Mouse (Mus musculus) lung, embryonic 16.5 days (tissue): Measurements from ENCODE around the gene Fastk. TPM values are rescaled to one million over a fixed set of nuclear protein-coding genes. Genes with fewer than 3 reads are reported as not detected.
A peak's percentile ranks its signal among the peaks of the same experiment; 100 is the strongest.

Experiments used
- ATAC-seq: fragments of 200-750 bp; cut with Nextera tagmentation; 2 replicates; pipeline ENCODE4 v1.8.0; 2017; ENCODE audit warnings: low read depth, mild to moderate bottlenecking, moderate library complexity
- H3K27ac ChIP-seq: fragments of 300-500 bp; sonication (generic); 2 replicates; pipeline ENCODE4 v1.5.1; 2014; ENCODE audit warnings: mild to moderate bottlenecking, control low read depth, low read length
- H3K27me3 ChIP-seq: fragments of 300-500 bp; sonication (generic); 2 replicates; pipeline ENCODE4 v1.6.1; 2014; ENCODE audit warnings: low read depth, low read length, mixed read lengths; ENCODE audit not compliant: control insufficient read depth, insufficient read depth
- H3K36me3 ChIP-seq: fragments of 300-500 bp; sonication (generic); 2 replicates; pipeline ENCODE4 v1.6.1; 2014; ENCODE audit warnings: low read length; ENCODE audit not compliant: control insufficient read depth, insufficient read depth
- H3K4me1 ChIP-seq: fragments of 300-500 bp; sonication (generic); replicated peaks from 2 replicates; pipeline ENCODE4 v1.6.1; 2014; ENCODE audit warnings: low read length, mixed read lengths; ENCODE audit not compliant: control insufficient read depth, insufficient read depth
- H3K4me2 ChIP-seq: fragments of 300-500 bp; sonication (generic); 2 replicates; pipeline ENCODE4 v1.6.1; 2014; ENCODE audit warnings: low read depth, low read length, control low read depth
- H3K4me3 ChIP-seq: fragments of 300-500 bp; sonication (generic); 2 replicates; pipeline ENCODE4 v1.5.1; 2014; ENCODE audit warnings: mild to moderate bottlenecking, low read length, control low read depth
- H3K9ac ChIP-seq: fragments of 300-500 bp; sonication (generic); 2 replicates; pipeline ENCODE4 v1.6.1; 2014; ENCODE audit warnings: low read length, control low read depth
- H3K9me3 ChIP-seq: fragments of 300-500 bp; sonication (generic); 2 replicates; pipeline ENCODE4 v1.6.1; 2016; ENCODE audit warnings: low read length; ENCODE audit not compliant: control insufficient read depth
- WGBS: fragments of 180-500 bp; shearing (Covaris S2); extraction: QIAGEN DNeasy Blood & Tissue Kit; methylation state at CpG from one replicate; pipeline ENCODE4 v1.1.7; 2014; 5-methylcytosine and 5-hydroxymethylcytosine counted together
- polyA plus RNA-seq: library from polyadenylated mRNA; unstranded; fragments of >200 nt; fragmentation: Nextera tagmentation; extraction: Ambion mirVana; gene quantifications from 2 replicates; pipeline ENCODE4 v1.2.1, GENCODE M21; 2015

Fastk gene
- polyA plus RNA-seq, 1 experiment from 2014 or later, result 96.6 TPM

GRCm38 (mm10) chr5:24446630-24447029 is 1.5 kb upstream of the Fastk start:
- Histone ChIP-seq H3K9ac (no peak overlapping the region), H3K4me3 (no peak overlapping the region), H3K27me3 (no peaks in the 10 kb centered on the region), H3K27ac (no peak overlapping the region), H3K4me2 (no peak overlapping the region), H3K9me3 (no peaks in the 10 kb centered on the region), H3K4me1 (peaks cover 33% of the 10 kb centered on the region), H3K36me3 (peaks cover 2% of the 10 kb centered on the region; the same call in 1 of the 2 replicates)
- ATAC-seq, result no peak
- WGBS, result 90% methylated on average over 7 of the region's 7 CpGs

DNA sequence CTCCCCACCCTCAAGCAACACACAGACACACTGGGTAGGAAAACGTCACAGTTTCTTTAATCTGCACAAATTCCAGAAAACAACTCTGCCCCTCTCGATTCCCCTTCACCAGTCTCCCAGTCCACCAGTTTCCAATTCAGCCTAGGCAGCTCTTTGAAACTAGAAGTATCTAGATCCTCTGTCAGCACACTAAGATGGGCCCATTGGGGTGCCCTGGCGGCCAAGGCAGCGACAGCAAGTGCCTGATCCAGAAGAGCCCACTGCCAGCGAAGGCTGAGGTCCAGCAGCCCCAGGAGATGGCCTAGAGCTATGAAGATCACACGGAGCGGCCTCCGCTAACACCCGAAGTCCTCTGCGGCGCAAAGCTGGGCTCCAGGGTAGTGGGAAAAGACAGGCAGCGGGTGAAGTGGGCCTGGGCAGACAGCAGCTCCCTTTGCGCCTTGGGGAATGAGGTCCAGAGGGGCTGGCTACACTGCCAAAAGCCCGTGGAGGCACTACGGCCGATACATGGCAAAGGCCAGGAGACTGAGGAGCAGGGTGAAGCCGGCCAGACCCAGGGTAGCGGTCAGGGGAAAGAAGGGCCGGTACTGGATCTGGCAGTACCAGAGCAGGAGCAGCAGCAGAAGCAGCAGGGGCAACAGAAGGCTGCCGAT is 467 bp upstream of the Fastk start:
- WGBS, result 51% methylated on average over 20 of the region's 20 CpGs
- Histone ChIP-seq H3K9me3 (no peaks in the 10 kb centered on the region), H3K4me2 (peak overlapping the region; percentile 91), H3K27me3 (no peaks in the 10 kb centered on the region), H3K4me3 (peak overlapping the region; percentile 96), H3K4me1 (peaks cover 28% of the 10 kb centered on the region), H3K9ac (peak overlapping the region; percentile 98), H3K27ac (peak overlapping the region; percentile 88), H3K36me3 (peaks cover 8% of the 10 kb centered on the region; the same call in 1 of the 2 replicates)
- 0 out of 2 replicates have a peak, but pooled peaks have one; percentile 0 for ATAC-seq

DNA sequence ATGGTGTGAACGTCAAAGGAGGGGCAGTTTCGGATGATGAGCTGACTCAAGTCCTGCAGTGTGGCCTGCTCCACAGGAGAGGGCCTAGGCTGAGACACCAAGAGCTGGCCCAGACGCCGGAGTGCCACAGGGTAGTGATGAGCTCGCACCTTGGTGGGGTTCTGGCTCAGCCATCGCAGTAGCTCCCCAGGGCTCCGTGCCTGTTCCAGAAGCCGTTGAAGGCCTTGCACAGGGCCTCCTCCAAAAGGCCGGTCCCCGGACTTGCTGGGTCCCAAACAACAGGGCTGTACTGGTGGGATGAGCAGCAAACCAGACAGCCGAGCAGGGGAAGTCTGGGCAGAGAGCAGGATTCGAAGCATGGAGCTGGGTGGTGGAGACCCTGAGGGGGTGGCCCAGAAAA is 1.2 kb downstream of the Fastk start:
- Histone ChIP-seq H3K27ac (no peak overlapping the region), H3K9me3 (no peaks in the 10 kb centered on the region), H3K4me3 (peak overlapping the region; percentile 96), H3K4me2 (peak overlapping the region; percentile 91), H3K4me1 (peaks cover 28% of the 10 kb centered on the region), H3K9ac (peak overlapping the region; percentile 98), H3K27me3 (no peaks in the 10 kb centered on the region), H3K36me3 (peaks cover 18% of the 10 kb centered on the region)
- no peak for ATAC-seq
- 75% methylated on average over 12 of the region's 12 CpGs for WGBS

DNA sequence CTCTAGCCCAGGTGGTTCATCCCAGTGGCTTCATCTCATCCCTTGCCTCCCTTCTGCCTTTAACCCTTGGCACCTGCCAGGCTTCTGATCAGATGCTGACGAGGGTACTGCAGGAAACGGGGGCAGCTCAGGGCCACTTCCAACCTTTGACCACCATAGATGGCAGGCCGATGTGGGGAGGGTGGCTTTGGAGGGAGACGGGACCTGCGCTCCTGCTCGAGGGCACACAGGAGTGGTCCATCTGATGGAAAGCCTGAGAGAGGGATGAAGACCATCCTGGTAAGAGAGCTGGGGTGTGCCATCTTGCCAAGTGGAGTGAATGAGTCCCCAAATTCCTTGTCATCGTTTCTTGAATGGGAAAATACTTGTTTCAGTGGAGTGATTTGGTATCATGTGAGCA is 1.9 kb downstream of the Fastk start:
- no peak for ATAC-seq

DNA sequence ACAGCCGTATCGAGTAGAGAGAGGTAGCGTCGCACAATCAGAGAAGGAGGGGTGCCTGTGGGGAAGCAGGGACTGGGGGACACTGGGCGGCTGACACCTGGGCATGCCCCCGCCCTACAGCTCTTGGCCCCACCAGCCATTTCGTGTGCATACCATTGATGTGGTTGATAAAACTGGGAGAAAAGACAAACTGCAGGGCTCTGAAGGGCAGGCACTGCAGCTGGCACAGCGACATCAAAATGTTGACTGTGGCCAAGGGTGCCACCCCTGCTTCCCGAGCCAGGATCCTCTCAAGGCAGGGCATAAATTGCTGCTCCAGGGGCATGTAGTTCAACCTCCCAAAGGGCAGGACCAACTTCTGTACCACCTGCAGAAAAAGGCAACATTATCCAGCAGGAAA is 3.1 kb downstream of the Fastk start:
- Histone ChIP-seq H3K4me1 (peaks cover 20% of the 10 kb centered on the region), H3K9me3 (no peaks in the 10 kb centered on the region), H3K36me3 (peaks cover 26% of the 10 kb centered on the region), H3K27ac (no peak overlapping the region), H3K9ac (no peak overlapping the region), H3K4me3 (no peak overlapping the region), H3K27me3 (no peaks in the 10 kb centered on the region), H3K4me2 (no peak overlapping the region)
- no peak for ATAC-seq
- WGBS, result 81% methylated on average over 9 of the region's 9 CpGs

More for the DNA sequence above, 1.9 kb downstream of the Fastk start:
- Histone ChIP-seq H3K27me3 (no peaks in the 10 kb centered on the region), H3K9ac (no peak overlapping the region), H3K4me2 (no peak overlapping the region), H3K4me3 (no peak overlapping the region), H3K9me3 (no peaks in the 10 kb centered on the region), H3K4me1 (peaks cover 28% of the 10 kb centered on the region), H3K36me3 (peaks cover 22% of the 10 kb centered on the region), H3K27ac (no peak overlapping the region)
- 87% methylated on average over 7 of the region's 7 CpGs for WGBS

DNA sequence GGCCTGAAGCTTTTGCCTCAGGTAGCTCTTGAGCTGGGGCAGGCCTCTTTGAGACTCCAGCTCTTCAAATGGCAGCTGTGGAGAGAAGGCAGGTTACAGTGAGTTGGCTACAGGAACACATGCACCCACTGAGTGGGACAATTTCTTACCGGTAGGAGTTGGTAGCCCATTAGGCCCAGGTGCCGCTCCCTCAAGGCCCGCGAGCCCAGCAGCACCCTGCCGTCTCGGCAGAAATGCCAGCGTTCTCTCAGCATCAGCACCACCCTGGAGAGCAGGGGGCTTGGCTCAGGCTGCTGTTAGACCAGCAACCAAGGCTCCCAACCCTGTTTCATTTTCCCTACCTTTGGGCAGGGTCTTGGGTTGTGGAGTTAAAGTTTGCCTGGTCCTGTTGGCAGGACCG is 3.9 kb downstream of the Fastk start:
- Histone ChIP-seq H3K36me3 (peaks cover 33% of the 10 kb centered on the region), H3K9me3 (no peaks in the 10 kb centered on the region), H3K4me2 (no peak overlapping the region), H3K4me1 (peaks cover 16% of the 10 kb centered on the region), H3K27ac (no peak overlapping the region), H3K27me3 (no peaks in the 10 kb centered on the region), H3K4me3 (no peak overlapping the region), H3K9ac (no peak overlapping the region)
- WGBS, result 92% methylated on average over 8 of the region's 8 CpGs
- no peak for ATAC-seq

GRCm38 (mm10) chr5:24433993-24434392 is 11.1 kb downstream of the Fastk start:
- no peak overlapping the region for H3K9ac ChIP-seq
- no peak overlapping the region for H3K4me2 ChIP-seq
- peaks cover 75% of the 10 kb centered on the region for H3K36me3 ChIP-seq
- H3K4me3 ChIP-seq, result no peak overlapping the region
- H3K27ac ChIP-seq, result no peak overlapping the region
- 87% methylated on average over 8 of the region's 8 CpGs for WGBS
- no peaks in the 10 kb centered on the region for H3K27me3 ChIP-seq
- H3K4me1 ChIP-seq, result no peaks in the 10 kb centered on the region; the same call in 1 of the 2 replicates
- H3K9me3 ChIP-seq, result no peaks in the 10 kb centered on the region
- ATAC-seq, result no peak

DNA sequence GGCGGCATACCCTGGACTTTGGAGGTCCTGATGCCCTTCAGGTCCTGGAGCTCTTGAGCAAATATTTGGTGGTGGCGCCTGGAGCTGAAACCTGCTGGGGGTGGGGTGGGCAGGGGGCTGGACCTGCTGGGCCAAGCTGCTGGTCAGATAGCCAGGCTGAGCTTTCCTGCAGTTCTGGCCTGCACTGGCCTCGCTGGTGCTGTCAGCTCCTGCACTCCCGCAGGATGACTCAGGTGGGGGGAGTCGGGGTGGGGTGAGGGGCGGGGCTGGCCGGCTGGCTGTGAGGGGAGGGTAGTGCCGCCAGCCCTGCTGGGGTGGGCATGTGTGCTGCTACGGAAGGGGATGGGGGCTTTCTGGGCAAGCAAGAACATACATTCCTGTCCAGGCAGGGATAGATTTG is 16.5 kb downstream of the Fastk start:
- peak overlapping the region; percentile 32 for H3K4me3 ChIP-seq

GRCm38 (mm10) chr5:24427981-24428402 is 17.1 kb downstream of the Fastk start:
- no peaks in the 10 kb centered on the region for H3K9me3 ChIP-seq
- H3K4me1 ChIP-seq, result peaks cover 25% of the 10 kb centered on the region
- peaks cover 31% of the 10 kb centered on the region for H3K36me3 ChIP-seq
- ATAC-seq, result 0 out of 2 replicates have a peak, but pooled peaks have one; percentile 0
- H3K4me2 ChIP-seq, result peak overlapping the region; percentile 84
- H3K4me3 ChIP-seq, result peak overlapping the region; percentile 32
- peak overlapping the region; percentile 50; the same call in 1 of the 2 replicates for H3K27ac ChIP-seq
- H3K9ac ChIP-seq, result peak overlapping the region; percentile 34; the same call in 1 of the 2 replicates
- no peaks in the 10 kb centered on the region for H3K27me3 ChIP-seq
- 16% methylated on average over 15 of the region's 15 CpGs for WGBS

More for the DNA sequence above, 16.5 kb downstream of the Fastk start:
- peak overlapping the region; percentile 84 for H3K4me2 ChIP-seq
- WGBS, result 28% methylated on average over 9 of the region's 9 CpGs
- peaks cover 25% of the 10 kb centered on the region for H3K4me1 ChIP-seq
- no peaks in the 10 kb centered on the region for H3K27me3 ChIP-seq
- no peaks in the 10 kb centered on the region for H3K9me3 ChIP-seq
- peak overlapping the region; percentile 34 for H3K9ac ChIP-seq
- no peak for ATAC-seq
- peak overlapping the region; percentile 50 for H3K27ac ChIP-seq
- peaks cover 36% of the 10 kb centered on the region for H3K36me3 ChIP-seq
